Mouse (Mus musculus): ENCODE measurements around the gene Brca2. TPM values are rescaled to one million over a fixed set of nuclear protein-coding genes. Genes with fewer than 3 reads are reported as not detected.

Gene Brca2
- 11.0 and 15.7 TPM in 2 replicates for total RNA-seq (2023)

GRCm38 (mm10) chr5:150521937-150522866 is at the start of gene Brca2:
Brca2 (plus strand) TSS chr5:150522630.

GRCm38 (mm10) chr5:150518064-150518463 is 4.4 kb upstream of the Brca2 start, which contains the start of gene Zar1l:
Zar1l (minus strand) TSS chr5:150518164.

GRCm38 (mm10) chr5:150597088-150597487 is 74.7 kb downstream of the Brca2 start, which contains the start of gene N4bp2l1:
N4bp2l1 (minus strand) TSS chr5:150597188.

Other genes with a start within 250 kb of the Brca2 start
- gene Zar1l, start 4.5 kb upstream of the Brca2 start, total RNA-seq (2023) = not detected in 2 replicates
- gene N4bp2l1, start 74.6 kb downstream of the Brca2 start, total RNA-seq (2023) = 73.2 and 86.8 TPM in 2 replicates
- gene N4bp2l2, start 143.6 kb downstream of the Brca2 start, total RNA-seq (2023) = 84.0 and 96.7 TPM in 2 replicates
- 15.8 and 18.9 TPM in 2 replicates for gene Pds5b, start 151.1 kb downstream of the Brca2 start, total RNA-seq (2023)

All from neutrophil, adult 65 days (primary cell).